Mouse (Mus musculus): ENCODE measurements around the gene 2300009A05Rik. TPM values are rescaled to one million over a fixed set of nuclear protein-coding genes. Genes with fewer than 3 reads are reported as not detected.

The 2300009A05Rik gene
- 37.5 and 39.5 TPM in 2 replicates for polyA plus RNA-seq (2014; fragmentation: Nextera tagmentation; extraction: Ambion mirVana)

DNA sequence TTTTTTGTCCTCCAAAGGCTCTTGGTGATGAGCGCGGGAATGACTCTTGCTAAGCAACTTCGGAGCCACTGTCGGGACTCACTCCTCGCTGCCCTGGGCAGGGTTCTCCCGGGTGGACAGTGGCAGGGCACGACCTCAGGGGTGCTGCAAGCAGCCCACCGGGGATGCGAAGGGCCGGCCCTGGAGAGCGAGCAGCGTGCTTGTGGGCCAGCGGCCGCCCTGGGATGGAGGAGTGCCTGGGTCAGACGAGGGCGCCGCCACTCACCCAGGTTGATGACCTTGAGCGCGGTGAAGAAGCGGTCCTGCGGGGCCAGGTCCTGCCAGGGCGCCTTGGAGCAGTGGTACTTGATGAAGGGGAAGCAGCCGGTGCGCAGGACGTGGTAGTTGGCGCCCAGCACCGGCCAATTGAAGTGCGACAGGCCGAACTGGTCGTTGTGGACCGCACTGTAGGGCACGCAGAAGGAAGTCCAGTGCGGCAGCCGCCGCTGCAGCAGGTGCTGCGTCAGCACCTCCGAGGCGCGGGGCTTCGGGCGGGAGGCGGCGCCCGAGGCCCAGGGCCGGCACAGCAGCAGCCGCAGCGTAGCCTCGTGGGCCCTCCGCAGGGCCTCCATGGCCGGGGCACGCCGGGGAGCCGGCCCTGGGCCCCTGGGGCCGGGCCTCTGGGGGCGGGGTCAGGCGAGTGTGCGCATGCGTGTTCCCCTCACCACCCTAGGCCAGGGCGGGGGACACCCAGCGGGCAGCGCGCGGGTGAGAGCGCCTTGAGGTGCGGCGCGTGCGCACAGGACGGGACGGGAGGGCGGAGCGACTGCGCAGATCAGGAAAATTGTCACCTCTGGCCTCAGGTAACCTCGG, at the start of gene 2300009A05Rik:
Gene 2300009A05Rik, minus strand, starts transcription at position 636 of the 852 bp plus-strand sequence.
- TF ChIP-seq CTCF (IDR thresholded peaks at IDR 0.05; ENCODE audit: low read depth), result no peak
- WGBS, result under 1% methylated on average over 67 of the region's 74 CpGs
- Histone ChIP-seq H3K9me3 (ENCODE audit: low read depth, low read length) (no peaks in the 10 kb centered on the region), H3K4me1 (ENCODE audit: insufficient read depth) (no peaks in the 10 kb centered on the region), H3K9ac (peak within 1 kb of the TSS; percentile 85), H3K4me2 (peak within 1 kb of the TSS; percentile 88), H3K27ac (ENCODE audit: low read depth) (peak within 1 kb of the TSS; percentile 88), H3K27me3 (ENCODE audit: insufficient read depth, low read length) (no peaks in the 10 kb centered on the region), H3K4me3 (ENCODE audit: low read depth, low read length) (peak within 1 kb of the TSS; percentile 90), H3K36me3 (ENCODE audit: insufficient read depth) (no peaks in the 10 kb centered on the region)
- peak; percentile 95 for DNase-seq
- peak; percentile 99 for ATAC-seq (ENCODE audit: insufficient read depth)

DNA sequence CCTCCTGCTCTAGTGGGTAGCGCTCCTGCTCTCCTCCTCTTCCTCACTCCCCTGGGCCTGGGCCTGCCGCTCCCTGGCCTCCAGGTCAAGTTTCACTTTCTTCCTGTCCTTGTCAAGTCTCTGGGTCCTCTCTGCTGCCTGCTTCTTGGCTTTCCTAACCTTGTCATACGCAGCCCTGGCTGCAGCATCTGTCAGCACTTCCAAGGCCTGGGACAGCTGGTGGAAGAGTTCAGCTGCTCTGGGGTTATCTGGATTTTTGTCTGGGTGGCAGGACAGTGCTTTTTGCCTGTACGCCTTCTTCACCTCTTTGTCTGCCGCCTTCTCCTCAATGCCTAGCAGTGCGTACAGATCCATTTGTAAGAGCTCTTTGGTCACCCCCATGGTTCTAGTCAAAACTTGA, 44.6 kb upstream of the 2300009A05Rik start:
- DNase-seq (no peak), ATAC-seq (ENCODE audit: insufficient read depth) (no peak)
- Histone ChIP-seq H3K36me3 (ENCODE audit: insufficient read depth) (no peaks in the 10 kb centered on the region), H3K27me3 (ENCODE audit: insufficient read depth, low read length) (no peaks in the 10 kb centered on the region), H3K4me3 (ENCODE audit: low read depth, low read length) (no peak overlapping the region), H3K4me2 (no peak overlapping the region), H3K4me1 (ENCODE audit: insufficient read depth) (no peaks in the 10 kb centered on the region), H3K9ac (no peak overlapping the region), H3K27ac (ENCODE audit: low read depth) (no peak overlapping the region), H3K9me3 (ENCODE audit: low read depth, low read length) (no peaks in the 10 kb centered on the region)
- WGBS, result 39% methylated on average over 6 of the region's 6 CpGs
- no peak for TF ChIP-seq CTCF (IDR thresholded peaks at IDR 0.05; ENCODE audit: low read depth)

DNA sequence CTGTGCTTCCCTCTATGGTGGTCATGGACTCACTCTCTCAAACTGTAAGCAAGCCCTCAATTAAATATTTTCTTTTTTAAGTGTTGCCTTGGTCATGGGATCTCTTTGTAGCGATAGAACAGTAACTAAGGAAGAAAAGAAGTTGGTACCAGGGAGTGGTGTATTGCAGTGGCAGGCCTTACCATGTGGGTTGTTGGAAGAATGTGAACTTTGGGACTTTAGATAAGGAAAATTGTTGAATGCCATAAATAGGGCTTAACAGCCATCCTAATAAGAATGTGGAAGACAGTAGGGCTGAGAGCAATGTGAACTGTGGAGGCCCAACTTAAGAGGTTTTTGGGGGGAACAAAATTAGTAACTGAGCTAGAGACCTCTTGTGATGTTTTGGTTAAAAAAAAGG, 31.6 kb upstream of the 2300009A05Rik start:
- 71% methylated on average over 1 of the region's 1 CpGs for WGBS
- H3K9ac ChIP-seq, result no peak overlapping the region
- TF ChIP-seq CTCF (IDR thresholded peaks at IDR 0.05; ENCODE audit: low read depth), result no peak

DNA sequence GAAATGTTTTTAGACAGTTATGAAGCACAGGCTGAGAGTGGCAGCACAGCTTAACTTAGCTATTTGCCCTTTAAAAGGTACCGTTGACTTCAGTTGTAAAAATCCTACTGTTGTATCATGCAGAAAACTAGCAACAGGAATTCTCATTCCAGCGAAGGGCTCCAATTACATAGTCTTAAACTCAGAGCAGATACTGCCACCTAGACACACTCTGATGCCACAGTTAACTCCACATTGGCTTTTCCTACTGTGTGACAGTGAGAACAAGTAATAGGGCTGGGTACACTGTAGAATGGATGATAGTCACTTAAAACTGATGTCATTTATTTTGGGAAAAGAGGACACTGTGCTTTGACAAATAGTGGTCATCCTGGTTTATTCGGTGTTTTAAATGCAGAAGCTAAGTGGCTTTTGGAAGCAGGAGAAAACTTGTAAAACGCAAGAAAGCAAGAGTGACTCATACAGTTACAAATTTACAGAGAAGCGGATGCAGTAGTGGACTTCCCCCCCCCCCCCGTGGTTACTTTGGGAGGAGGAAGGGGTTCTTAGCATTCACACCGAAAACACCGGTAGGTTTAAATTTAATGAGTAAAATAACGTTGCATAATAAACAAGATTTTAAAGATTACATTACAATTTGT, 22.2 kb upstream of the 2300009A05Rik start:
- no peak overlapping the region for H3K27ac ChIP-seq (ENCODE audit: low read depth)
- H3K9me3 ChIP-seq (ENCODE audit: low read depth, low read length), result no peaks in the 10 kb centered on the region
- no peaks in the 10 kb centered on the region for H3K36me3 ChIP-seq (ENCODE audit: insufficient read depth)
- no peak overlapping the region for H3K4me2 ChIP-seq
- WGBS, result 48% methylated on average over 9 of the region's 9 CpGs
- H3K4me1 ChIP-seq (ENCODE audit: insufficient read depth), result no peaks in the 10 kb centered on the region
- H3K4me3 ChIP-seq (ENCODE audit: low read depth, low read length), result no peak overlapping the region
- H3K9ac ChIP-seq, result no peak overlapping the region
- ATAC-seq (ENCODE audit: insufficient read depth), result no peak
- TF ChIP-seq CTCF (IDR thresholded peaks at IDR 0.05; ENCODE audit: low read depth), result peak; percentile 32
- DNase-seq, result peak; percentile 31
- no peaks in the 10 kb centered on the region for H3K27me3 ChIP-seq (ENCODE audit: insufficient read depth, low read length)

More for the DNA sequence above, 31.6 kb upstream of the 2300009A05Rik start:
- DNase-seq (no peak), ATAC-seq (ENCODE audit: insufficient read depth) (no peak)
- no peak overlapping the region for H3K27ac ChIP-seq (ENCODE audit: low read depth)
- no peaks in the 10 kb centered on the region for H3K4me1 ChIP-seq (ENCODE audit: insufficient read depth)
- no peaks in the 10 kb centered on the region for H3K36me3 ChIP-seq (ENCODE audit: insufficient read depth)
- H3K4me2 ChIP-seq, result no peak overlapping the region
- H3K27me3 ChIP-seq (ENCODE audit: insufficient read depth, low read length), result no peaks in the 10 kb centered on the region
- no peaks in the 10 kb centered on the region for H3K9me3 ChIP-seq (ENCODE audit: low read depth, low read length)
- no peak overlapping the region for H3K4me3 ChIP-seq (ENCODE audit: low read depth, low read length)

DNA sequence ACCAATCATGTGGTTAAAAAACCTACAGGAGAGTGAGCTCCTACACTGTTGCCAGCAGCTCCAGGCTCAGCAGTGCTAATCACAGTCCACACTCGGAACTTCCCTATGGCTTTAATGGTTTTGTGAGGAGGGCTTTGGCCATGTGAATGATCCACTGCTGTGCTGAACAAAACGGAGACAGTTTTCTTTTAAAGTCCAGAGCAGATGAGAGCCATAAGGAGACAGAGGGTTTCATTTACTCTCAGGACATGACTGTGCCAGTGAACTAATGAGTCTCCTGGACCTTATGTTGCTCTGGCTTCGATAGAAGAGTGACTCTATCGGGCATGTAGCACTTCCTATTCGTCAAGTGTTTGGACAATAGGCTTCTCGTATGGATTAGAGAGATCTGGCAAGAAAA, 21.4 kb upstream of the 2300009A05Rik start:
- H3K4me1 ChIP-seq (ENCODE audit: insufficient read depth), result no peaks in the 10 kb centered on the region
- 42% methylated on average over 6 of the region's 6 CpGs for WGBS
- no peak overlapping the region for H3K9ac ChIP-seq
- no peaks in the 10 kb centered on the region for H3K9me3 ChIP-seq (ENCODE audit: low read depth, low read length)
- no peaks in the 10 kb centered on the region for H3K36me3 ChIP-seq (ENCODE audit: insufficient read depth)
- no peak overlapping the region for H3K27ac ChIP-seq (ENCODE audit: low read depth)
- H3K4me2 ChIP-seq, result no peak overlapping the region
- no peak overlapping the region for H3K4me3 ChIP-seq (ENCODE audit: low read depth, low read length)
- DNase-seq (no peak), ATAC-seq (ENCODE audit: insufficient read depth) (no peak)
- TF ChIP-seq CTCF (IDR thresholded peaks at IDR 0.05; ENCODE audit: low read depth), result no peak
- H3K27me3 ChIP-seq (ENCODE audit: insufficient read depth, low read length), result no peaks in the 10 kb centered on the region

DNA sequence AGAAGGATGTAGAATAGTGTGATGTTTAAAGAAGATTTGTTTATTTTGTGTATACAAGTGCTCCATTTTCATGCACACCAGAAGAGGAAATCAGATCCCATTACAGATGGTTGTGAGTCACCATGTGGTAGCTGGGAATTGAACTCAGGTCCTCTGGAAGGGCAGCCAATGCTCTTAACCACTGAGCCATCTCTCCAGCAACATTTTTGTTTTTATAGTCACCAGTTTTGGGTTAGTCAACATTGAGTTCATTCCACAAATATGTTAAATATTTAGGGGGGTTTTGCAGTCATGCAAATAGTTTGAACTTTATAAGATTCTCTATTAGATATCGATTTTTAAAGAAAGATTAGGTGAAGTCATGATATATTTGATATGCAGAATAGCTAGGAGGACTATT, 1.1 kb upstream of the 2300009A05Rik start:
- WGBS, result 84% methylated on average over 1 of the region's 1 CpGs

DNA sequence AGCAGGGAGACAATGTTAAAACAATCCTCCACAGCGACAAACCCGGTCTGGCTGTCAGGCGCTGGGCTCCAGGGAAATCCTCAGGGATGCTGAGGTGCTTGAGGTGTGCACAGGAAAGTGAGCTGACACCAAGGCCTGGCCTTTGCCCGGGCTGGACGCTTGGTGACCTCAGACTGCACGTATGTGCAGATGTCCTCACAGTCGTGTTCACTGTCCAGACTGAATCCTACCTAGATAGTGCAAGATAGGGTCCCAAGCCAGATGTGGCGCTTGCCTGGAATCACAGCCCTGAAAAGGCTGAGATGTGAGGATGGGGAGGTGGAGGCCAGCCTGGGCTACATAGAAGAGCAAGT, 393 bp upstream of the 2300009A05Rik start:
- ATAC-seq (ENCODE audit: insufficient read depth), result no peak; the same call in 1 of the 2 replicates
- H3K4me1 ChIP-seq (ENCODE audit: insufficient read depth), result no peaks in the 10 kb centered on the region
- H3K9ac ChIP-seq, result peak overlapping the region; percentile 85
- TF ChIP-seq CTCF (IDR thresholded peaks at IDR 0.05; ENCODE audit: low read depth), result no peak
- peak overlapping the region; percentile 88 for H3K27ac ChIP-seq (ENCODE audit: low read depth)
- no peaks in the 10 kb centered on the region for H3K36me3 ChIP-seq (ENCODE audit: insufficient read depth)
- H3K27me3 ChIP-seq (ENCODE audit: insufficient read depth, low read length), result no peaks in the 10 kb centered on the region
- peak overlapping the region; percentile 90 for H3K4me3 ChIP-seq (ENCODE audit: low read depth, low read length)
- 2% methylated on average over 8 of the region's 8 CpGs for WGBS
- no peak for DNase-seq
- H3K4me2 ChIP-seq, result peak overlapping the region; percentile 88
- no peaks in the 10 kb centered on the region for H3K9me3 ChIP-seq (ENCODE audit: low read depth, low read length)

More for the DNA sequence above, 1.1 kb upstream of the 2300009A05Rik start:
- H3K9ac ChIP-seq, result no peak overlapping the region
- H3K36me3 ChIP-seq (ENCODE audit: insufficient read depth), result no peaks in the 10 kb centered on the region
- no peaks in the 10 kb centered on the region for H3K27me3 ChIP-seq (ENCODE audit: insufficient read depth, low read length)
- DNase-seq (no peak), ATAC-seq (ENCODE audit: insufficient read depth) (no peak)
- H3K9me3 ChIP-seq (ENCODE audit: low read depth, low read length), result no peaks in the 10 kb centered on the region
- H3K4me3 ChIP-seq (ENCODE audit: low read depth, low read length), result no peak overlapping the region
- no peaks in the 10 kb centered on the region for H3K4me1 ChIP-seq (ENCODE audit: insufficient read depth)
- TF ChIP-seq CTCF (IDR thresholded peaks at IDR 0.05; ENCODE audit: low read depth), result no peak
- H3K4me2 ChIP-seq, result no peak overlapping the region
- H3K27ac ChIP-seq (ENCODE audit: low read depth), result no peak overlapping the region

Measured in lung, embryonic 14.5 days (tissue).